Mouse (Mus musculus) monocyte, adult 5-6 weeks (primary cell): ENCODE results near the gene Foxc2. TPM values are rescaled to one million over a fixed set of nuclear protein-coding genes. Genes with fewer than 3 reads are reported as not detected.
A peak's percentile ranks its signal among the peaks of the same experiment; 100 is the strongest.

Experiments used
- ATAC-seq: fragments of 153-309, 156-312 bp; replicated peaks from 2 replicates; pipeline ENCODE4 v1.8.0; 2017; ENCODE audit warnings: mild to moderate bottlenecking; ENCODE audit not compliant: low TSS enrichment, insufficient number of reproducible peaks, severe bottlenecking, poor library complexity, low FRiP score
- total RNA-seq: library from RNA; stranded (forward); fragments of 200-1000, 200-491, 200-594 nt; gene quantifications from 3 replicates; pipeline ENCODE4 v1.2.3, GENCODE M21; 2017

Gene Foxc2
- total RNA-seq, 1 experiment from 2014 or later = not detected

DNA sequence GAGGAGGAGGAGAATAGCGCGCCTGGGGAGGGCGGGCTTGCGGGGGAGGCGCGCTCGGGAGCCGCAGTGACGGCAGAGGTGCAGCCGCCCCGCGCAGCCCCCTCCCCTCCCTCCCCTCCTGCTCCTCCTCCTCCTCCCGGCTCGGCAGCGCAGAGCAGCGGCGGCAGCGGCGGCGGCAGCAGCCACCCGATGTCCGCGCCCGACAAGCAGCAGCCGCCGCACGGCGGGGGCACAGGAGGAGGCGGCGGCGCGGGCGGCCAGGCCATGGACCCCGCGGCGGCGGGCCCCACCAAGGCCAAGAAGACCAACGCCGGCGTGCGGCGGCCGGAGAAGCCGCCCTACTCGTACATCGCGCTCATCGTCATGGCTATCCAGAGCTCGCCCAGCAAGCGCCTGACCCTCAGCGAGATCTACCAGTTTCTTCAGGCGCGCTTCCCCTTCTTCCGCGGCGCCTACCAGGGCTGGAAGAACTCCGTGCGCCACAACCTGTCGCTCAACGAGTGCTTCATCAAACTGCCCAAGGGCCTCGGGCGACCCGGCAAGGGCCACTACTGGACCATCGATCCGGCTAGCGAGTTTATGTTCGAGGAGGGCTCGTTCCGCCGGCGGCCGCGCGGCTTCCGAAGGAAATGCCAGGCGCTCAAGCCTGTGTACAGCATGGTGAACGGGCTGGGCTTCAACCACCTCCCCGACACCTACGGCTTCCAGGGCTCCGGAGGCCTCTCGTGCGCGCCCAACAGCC is 31.6 kb upstream of the Foxc2 start, which contains the start of gene Foxf1:
Gene Foxf1, plus strand, starts transcription at position 177 of the 742 bp plus-strand sequence.
- ATAC-seq = no peak

DNA sequence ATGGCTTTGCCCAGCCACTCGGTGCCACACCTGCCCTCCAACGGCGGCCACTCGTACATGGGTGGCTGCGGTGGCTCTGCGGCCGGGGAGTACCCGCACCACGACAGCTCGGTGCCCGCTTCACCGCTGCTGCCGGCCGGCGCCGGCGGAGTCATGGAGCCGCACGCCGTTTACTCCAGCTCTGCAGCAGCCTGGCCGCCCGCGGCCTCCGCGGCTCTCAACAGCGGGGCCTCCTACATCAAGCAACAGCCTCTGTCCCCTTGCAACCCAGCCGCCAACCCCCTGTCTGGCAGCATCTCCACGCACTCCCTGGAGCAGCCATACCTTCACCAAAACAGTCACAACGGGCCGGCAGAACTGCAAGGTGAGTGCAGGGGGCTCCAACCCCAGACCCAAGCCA is 31.0 kb upstream of the Foxc2 start:
- no peak for ATAC-seq

DNA sequence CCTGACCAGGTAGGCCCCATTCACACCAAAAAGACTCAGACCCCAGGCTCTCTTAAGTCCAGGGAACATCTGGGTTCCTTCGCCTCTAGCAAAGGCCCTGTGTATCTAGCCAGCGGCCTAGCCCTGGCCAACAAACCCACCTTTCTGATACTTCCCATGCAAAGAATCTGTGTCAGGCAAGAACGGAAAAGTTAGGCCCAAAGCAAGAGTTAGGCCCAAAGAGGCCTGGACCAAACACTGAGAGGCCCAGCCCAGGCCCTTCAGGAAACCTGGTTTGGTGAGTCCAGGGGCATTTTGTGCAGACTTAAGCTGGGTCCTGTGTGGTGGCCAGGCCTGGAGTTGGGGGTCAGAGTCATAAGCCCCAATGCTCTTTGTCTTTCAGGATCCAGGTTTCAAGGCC is 30.4 kb upstream of the Foxc2 start:
- ATAC-seq = no peak

DNA sequence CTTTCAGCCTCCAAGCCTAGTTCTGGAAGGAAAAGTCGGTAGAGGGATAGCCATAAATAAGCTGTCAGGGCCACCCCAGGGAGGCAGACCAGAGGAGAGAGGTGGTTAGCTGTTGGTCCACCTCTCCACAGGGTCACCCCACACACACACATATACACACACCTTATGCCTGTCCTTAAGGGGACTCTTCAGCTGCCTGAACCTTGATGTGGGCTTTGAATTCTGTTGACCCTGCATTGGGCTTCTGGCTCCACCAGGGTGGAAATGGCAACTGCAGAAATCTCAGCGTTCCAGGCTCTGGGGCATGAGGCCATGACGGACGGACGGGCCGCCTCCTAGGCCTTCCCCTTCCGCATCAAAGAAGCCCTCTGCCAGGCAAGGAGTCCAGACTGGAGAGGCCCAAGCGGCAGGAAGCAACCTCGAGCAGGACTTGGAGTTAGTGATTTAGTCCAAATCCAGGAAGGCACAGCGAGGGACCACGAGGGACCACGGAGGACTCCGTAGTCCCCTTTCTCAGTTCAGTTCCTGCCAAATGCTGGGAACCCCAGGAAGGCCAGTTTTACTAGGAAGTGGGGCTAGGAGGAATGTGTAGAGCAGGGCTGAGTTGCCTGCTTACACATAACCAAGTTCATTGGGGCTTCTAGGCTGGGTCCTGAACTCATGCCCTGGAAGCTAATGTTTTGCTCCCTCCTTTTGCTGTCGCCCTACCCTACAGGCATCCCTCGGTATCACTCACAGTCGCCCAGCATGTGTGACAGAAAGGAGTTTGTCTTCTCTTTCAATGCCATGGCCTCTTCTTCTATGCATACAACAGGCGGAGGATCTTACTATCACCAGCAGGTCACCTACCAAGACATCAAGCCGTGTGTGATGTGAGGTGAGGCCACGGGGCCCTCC is 29.7 kb upstream of the Foxc2 start:
- no peak for ATAC-seq

DNA sequence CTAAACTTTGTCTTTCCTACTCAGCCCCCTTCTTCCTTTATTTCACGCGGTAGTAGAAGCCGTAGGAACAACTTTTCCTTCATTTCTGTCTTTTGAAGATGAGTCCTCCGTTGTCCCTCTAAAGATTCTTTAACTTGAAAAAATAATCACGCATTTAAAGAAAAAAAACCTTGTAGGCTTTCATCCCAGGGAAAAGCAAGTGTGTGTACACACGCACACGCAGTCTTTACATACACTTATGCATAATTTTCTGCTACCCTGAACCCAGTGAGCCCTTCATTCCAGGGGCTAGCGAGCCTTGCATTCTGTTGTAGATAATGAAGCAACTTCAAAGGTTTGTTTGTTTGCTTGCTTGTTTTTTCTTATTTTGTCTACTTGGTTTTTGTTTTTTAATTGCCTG is 27.7 kb upstream of the Foxc2 start:
- ATAC-seq = no peak

DNA sequence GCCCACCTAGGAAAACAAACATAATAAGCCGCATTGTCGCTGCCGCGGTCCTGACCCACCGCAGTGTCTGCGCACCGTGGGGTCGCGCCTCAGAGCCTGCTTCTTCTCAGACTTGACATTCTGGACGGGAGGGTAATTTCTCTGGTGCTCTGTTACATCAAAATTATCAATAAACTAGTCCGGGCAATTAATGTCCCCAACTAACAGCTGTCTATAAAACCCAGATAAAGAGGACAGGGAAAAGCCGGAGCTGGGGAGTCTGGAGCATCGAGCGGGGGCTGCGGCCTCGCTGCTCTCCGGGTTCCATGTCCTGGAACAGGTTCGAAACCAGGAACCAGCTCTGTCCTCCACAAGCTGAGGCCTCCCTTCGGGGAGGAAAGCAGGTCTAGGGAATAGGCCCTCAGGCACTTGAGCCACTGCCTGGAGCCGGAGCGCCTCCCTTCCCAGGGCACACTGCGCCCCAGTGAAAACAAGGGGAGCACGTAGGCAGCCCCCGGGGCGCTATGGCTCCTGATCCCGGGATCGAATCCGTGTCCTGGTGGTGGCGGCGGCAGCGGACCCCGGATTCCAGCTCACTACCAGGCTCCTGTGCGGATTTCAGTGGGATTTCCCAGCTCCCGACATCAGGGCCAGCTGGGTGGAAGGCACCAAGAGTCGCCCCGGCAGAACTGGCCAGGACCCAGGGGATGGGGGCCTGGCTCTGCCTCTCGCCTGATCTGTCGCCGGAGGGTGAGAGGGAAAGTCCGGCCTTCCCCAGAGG is 26.9 kb upstream of the Foxc2 start:
- no peak for ATAC-seq

DNA sequence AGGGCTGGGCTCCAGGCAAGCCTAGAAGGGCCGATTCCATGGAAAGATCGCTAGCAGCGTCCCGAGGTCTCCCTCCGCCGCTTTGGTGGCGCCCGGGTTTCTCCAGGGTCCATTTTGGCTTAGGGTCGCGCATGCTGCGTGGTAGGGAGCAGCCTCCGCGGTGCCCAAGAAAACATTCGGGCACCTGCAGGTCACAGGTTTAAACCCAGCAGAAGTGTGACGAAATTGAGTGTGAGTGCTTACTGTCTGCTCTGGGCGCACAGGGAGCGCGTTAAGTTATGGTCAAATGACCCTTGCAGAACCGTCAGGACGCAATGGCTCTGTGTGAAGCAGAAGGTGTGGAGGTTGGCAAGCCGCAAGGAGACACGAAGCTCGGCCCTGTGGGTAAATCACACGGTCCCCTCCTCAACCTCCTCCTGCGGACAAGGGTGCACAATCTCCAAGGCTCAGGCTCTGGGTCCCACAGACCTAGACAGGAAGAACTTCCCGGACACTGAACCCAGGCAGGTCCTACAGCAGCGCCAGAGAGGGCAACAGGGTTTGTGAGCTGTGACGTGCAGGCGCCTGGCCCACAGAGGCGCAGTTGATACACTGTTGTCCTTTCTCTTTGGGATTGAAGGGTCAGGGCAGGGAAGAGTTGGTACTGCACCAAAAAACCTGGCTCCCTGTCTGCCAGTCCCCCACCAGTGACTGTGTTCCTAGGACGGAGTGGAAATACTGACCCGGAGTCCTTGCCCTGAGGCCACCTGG is 26.2 kb upstream of the Foxc2 start:
- ATAC-seq = no peak

DNA sequence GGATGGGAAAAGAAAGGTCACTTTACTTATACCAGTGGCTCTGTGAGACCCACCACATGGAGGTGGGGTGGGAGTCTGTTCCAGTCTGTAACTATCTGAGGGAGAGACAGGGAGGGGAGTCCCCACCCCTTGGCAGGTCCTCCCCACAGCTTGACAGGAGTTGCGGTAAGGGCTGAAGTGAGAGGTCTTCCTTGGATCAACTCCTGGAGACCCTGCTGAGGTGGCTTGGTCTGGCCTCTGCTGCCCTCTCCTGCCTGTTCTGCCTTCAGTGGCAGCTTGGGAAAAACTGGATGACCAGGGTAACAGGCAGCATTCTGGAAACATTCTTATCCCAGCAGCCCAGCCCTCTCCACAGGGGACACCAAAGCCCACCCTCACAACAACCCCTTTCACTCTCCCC is 25.3 kb upstream of the Foxc2 start:
- no peak for ATAC-seq

DNA sequence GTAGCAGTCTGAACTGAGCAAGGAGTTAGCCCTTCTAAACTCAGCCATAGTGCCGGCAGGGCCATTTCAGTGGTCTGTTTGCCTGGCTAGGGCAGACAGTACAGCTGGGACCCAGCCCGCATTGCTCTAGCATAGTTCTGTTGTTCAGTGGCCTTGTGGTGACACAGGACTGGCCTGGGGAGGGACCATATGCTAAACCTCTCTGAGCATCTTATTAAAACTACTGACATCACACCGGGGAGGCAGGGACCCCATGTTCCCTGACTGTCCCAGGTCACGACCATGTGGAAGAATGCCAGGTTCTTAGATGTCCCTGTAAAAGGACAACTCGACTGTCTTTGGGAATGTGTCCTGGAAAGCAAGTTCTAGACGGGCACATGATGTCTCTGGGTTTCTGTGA is 23.8 kb upstream of the Foxc2 start:
- no peak for ATAC-seq

DNA sequence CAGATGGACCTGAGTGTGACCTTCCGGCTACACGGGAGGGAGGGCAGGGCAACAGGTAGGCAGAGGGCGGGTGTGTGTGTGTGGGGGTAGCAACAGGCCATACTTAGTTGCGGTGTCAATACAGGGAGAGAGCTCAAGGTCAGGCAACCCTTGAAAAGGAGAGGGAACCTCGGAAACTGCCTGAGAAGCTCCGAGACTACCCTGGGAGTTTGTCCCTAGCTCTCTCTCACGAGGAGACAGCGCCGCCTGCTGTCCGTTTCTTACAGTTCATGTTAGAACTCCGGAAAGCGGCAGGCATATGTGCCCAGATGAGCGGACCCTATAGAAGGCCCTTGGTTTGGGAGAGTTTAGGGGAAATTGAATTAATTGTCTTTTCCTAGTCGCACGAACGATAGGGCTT is 23.3 kb upstream of the Foxc2 start:
- 0 out of 2 replicates have a peak, but pooled peaks have one; percentile 34 for ATAC-seq

DNA sequence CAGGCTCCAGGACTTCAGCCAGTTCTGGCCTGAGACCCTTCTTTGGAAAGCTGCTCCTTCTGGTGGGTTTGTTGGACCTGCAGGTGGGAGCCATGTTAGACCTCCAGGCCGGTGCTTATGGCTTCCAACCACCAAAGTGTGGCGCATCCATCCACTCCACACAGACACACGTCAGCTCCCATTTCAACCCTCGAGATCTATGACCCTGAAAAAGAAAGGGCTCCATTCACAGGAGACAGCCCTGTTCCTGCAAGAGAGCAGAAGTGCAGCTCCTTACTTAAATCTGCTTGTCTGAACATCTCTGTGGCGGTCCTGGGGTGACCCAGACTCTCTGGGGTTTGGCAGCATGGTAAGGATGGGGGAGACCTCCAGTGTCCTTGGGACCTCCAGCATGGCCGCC is 22.5 kb upstream of the Foxc2 start:
- no peak for ATAC-seq

DNA sequence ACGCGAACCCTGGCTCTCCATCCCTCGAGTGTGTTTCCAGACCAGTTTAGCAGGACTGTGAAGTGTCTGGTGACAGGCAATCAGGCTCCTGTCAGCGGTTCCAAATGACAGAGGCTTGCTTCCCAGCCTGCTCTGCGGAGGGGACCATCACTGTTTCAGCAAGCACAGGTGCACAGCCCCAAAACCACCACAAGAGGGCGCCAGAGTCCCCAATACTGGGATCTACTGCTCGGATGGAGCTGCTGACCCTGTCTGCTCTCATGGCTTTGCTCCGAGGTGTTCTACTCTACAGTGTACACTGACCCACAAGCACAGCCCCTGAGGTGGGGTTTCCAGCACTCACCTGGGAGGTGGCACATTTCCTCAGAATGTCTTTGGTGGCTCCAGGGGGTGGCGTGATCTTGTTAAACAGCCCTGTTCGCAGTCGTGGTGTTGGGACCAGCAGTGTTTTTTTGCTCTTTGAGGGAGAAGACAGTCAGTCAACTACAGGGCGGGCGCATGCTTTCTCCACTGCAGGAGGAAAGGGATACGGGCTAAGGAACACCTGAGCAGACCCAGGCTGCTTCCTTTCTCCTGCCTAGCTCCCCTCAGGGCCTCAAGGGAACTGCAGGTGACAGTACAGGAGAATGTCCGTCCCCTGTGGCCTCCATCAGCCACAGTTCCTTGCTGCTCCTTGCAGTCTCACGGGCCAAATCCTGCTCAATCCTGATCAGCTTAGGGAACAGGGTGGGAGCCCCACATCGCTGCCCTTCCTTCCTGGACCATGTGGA is 11.7 kb upstream of the Foxc2 start:
- peak; percentile 51 for ATAC-seq

DNA sequence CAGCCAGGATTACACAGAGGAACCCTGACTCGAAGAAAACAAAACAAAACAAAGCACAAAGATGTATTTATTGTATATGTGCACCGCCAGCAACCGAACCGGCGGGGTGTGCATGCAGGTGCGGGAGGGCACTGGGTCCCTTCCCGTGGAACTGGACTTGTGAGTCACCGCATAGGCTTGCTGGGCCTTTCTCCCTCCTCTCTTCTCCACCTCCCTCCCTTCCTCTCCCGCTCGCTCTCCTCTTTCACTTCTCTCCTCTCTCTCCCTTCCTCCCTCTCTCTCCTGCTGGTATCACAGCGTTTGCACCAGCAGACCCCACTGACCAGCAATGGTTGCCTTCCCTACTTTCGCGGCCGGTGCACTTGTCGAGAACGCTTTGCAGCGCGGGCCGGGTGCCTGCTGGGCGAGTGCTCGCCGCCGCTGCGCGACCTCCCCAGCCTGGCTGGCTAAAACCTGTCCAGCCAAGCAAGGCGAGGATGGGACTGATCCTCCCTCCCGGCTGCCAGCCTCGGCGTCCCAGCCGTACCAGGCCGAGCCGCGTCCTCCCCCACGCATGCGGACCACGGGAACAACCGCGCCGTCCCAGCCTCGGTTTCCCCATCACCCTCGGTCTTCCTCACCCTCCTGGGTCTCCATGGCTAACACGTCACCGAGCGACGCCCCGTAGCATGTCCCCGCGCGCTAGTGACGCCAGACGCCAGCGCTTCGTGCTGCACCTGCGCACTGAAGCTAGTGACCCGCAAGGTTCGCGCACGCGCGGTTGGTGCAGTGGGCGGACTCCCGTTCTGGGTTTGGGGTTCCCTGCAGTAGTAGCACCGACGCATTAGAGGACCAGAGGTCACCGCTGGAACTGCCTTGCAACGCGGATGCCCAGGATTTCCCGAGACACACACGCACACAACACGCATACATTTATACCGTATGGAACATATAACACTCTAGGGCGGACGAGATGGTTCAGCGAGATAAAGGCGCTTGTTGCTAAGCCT is 8.0 kb upstream of the Foxc2 start, which contains the start of gene Mthfsd:
Gene Mthfsd, minus strand, starts transcription at position 725 of the 989 bp plus-strand sequence.
- ATAC-seq = peak; percentile 77

DNA sequence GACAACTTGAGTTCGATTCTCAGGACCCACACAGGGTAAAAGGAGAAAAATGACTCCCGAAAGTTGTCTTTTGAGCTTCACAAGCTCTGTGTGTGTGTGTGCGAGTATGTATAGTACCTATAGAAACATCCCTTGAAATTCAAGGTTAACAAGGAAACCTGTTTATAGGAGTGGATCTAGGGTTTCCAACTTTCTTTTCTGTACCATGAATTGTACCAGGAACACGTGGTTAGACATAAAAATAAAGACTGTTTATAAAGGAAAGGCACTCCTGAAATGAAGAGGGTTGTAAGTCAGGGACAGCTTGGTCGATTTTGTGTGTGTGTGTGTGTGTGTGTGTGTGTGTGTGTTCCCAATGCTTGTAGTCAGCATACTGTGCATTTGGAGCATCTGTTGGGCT is 7.3 kb upstream of the Foxc2 start:
- no peak for ATAC-seq

DNA sequence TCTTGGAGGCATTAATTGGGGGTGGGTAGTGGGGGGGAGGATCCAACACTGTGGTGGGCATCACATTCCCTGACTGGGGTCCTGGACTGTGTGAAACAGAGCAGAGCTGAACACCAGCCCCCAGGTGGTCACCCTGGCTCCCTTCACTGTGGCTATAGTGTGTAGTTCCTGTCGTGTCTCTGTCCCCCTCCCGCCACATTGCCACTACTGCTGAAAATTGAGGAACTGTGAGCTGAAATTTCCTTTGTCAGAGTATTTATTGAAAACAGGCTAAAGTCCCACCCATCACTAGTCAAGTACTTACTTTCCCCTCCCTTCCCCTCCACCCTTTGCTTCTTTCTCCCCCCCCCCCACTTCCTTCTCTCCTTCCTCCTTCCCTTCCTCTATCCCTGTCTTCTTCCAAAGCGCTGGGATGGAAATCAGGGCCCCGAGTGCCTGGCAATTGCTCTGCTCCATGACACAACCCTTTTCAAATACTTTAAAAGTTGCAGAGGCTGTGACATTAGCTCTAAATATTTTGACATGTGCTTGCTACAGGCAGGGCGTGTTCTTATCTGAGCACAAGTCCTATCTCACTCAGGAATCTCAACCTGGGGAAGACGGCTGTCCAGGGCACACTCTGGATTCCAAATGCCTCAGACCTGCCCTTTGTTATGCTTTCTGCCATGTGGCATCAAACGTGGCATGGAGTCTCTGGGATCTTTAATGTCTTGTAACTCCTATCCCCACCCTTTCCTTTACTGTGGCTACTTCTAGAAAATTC is 4.6 kb upstream of the Foxc2 start:
- ATAC-seq = no peak

DNA sequence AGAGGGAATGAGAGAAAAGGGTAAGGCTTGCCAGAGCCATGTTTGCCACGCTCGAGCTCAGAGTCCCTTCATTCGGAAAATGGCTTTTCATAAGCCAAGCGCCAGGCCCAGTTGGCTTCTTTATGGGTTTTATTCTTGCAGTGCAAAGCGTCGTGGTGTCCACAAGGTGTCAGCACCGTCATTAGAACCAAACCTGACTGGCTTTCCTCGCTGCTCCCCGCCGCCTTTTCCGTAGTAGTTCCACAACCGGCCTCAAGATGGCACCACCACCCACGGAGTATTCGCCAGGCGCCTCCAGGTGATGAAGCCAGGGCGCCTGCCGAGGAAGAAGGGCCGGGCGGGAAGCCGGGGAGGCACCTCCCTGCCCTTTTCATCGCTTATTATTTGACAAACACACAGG is 2.7 kb upstream of the Foxc2 start:
- peak; percentile 90 for ATAC-seq
